Mouse (Mus musculus): ENCODE measurements at regions not wholly inside any gene's neighbourhood (a gene's known extent, or its start where the extent isn't known, plus 50 kb on each side); places are given as distances from the start of the nearest gene placed in this dataset.

- no peak for DNase-seq (ENCODE audit: low spot score)
Measured at GRCm38 (mm10) chr12:79910884-79911759, 201.7 kb downstream of the Zfp36l1 start.

GRCm38 (mm10) chr12:79907583-79907982, 205.2 kb downstream of the Zfp36l1 start:
- DNase-seq (ENCODE audit: low spot score) = no peak

- DNase-seq (ENCODE audit: low spot score) = no peak
Measured at GRCm38 (mm10) chr12:79906738-79907365, 206.0 kb downstream of the Zfp36l1 start.

- DNase-seq (ENCODE audit: low spot score) = no peak
Measured at GRCm38 (mm10) chr12:79905828-79906737, 206.7 kb downstream of the Zfp36l1 start.

GRCm38 (mm10) chr12:79904913-79905549, 207.8 kb downstream of the Zfp36l1 start:
- DNase-seq (ENCODE audit: low spot score) = no peak

- DNase-seq (ENCODE audit: low spot score) = no peak
Measured at GRCm38 (mm10) chr12:79902761-79903160, 210.1 kb downstream of the Zfp36l1 start.

- DNase-seq (ENCODE audit: low spot score) = no peak
Measured at GRCm38 (mm10) chr12:79902163-79902562, 210.7 kb downstream of the Zfp36l1 start.

GRCm38 (mm10) chr12:79898198-79898930, 214.4 kb downstream of the Zfp36l1 start:
- DNase-seq (ENCODE audit: low spot score) = no peak

- DNase-seq (ENCODE audit: low spot score) = no peak
Measured at GRCm38 (mm10) chr12:79895975-79896374, 216.8 kb downstream of the Zfp36l1 start.

- DNase-seq (ENCODE audit: low spot score) = no peak
Measured at GRCm38 (mm10) chr12:79895324-79895723, 217.5 kb downstream of the Zfp36l1 start.

GRCm38 (mm10) chr12:79892871-79893270, 219.9 kb downstream of the Zfp36l1 start:
- DNase-seq (ENCODE audit: low spot score) = no peak

GRCm38 (mm10) chr12:79891942-79892341, 220.9 kb downstream of the Zfp36l1 start:
- DNase-seq (ENCODE audit: low spot score) = no peak

GRCm38 (mm10) chr12:79890887-79891286, 221.9 kb downstream of the Zfp36l1 start:
- DNase-seq (ENCODE audit: low spot score) = no peak

GRCm38 (mm10) chr12:79890291-79890690, 222.5 kb downstream of the Zfp36l1 start:
- no peak for DNase-seq (ENCODE audit: low spot score)

- DNase-seq (ENCODE audit: low spot score) = no peak
Measured at GRCm38 (mm10) chr12:79888812-79889211, 224.0 kb downstream of the Zfp36l1 start.

- DNase-seq (ENCODE audit: low spot score) = no peak
Measured at GRCm38 (mm10) chr12:79888086-79888485, 224.7 kb downstream of the Zfp36l1 start.

GRCm38 (mm10) chr12:79887225-79887886, 225.5 kb downstream of the Zfp36l1 start:
- no peak for DNase-seq (ENCODE audit: low spot score)

GRCm38 (mm10) chr12:79886494-79886893, 226.3 kb downstream of the Zfp36l1 start:
- no peak for DNase-seq (ENCODE audit: low spot score)

GRCm38 (mm10) chr12:79885286-79885685, 227.5 kb downstream of the Zfp36l1 start:
- no peak for DNase-seq (ENCODE audit: low spot score)

GRCm38 (mm10) chr12:79883651-79884050, 229.2 kb downstream of the Zfp36l1 start:
- no peak for DNase-seq (ENCODE audit: low spot score)

Measured in layer of hippocampus, adult 9-10 months (tissue).